Mouse (Mus musculus) mouse trophoblast stem cell (cell line): ENCODE results near the gene Hoxc13.

Experiments
- in situ Hi-C, 2 experiments: fragments of 300-500 bp; cut with MseI, MboI; formaldehyde crosslinking; loops; 2 replicates in 1 of 2; 3 replicates in 1 of 2; pipeline ENCODE4 v1.15.1; 2025

The Hoxc13 gene

DNA sequence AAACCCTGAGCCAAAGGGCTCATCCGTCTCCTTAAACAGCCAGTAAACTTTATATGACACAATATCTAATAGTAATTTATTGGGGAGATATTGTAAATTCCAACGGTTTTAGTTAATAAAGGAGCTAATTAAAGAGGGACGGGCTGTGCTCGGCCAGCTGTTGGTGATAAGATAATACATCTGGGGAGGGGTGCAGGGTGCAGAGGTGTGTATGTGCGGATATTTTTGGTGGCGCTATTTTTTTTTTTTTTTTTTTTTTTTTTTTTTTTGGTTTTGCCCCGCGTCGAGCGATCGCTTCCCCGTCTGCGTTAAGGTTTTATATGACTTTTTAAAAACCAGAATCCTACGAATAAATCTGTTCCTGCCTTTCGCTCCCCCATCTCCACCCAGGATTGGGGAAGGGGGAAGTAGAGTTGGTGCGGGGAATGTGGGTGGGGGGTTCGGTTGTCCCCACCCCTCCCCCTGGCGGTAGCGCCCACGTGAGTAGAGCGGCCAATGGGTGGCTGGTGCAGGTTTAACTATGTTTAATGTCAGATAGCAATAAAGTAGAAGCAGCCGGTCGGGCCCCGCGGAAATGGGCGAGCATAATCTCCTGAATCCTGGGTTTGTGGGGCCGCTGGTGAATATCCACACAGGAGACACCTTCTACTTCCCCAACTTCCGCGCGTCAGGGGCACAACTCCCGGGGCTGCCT, 15.5 kb downstream of the Hoxc13 start, which contains the start of gene Hoxc12:
Gene Hoxc12, plus strand, starts transcription at position 479 of the 694 bp plus-strand sequence.
- in situ Hi-C loops, result loop anchor here in 1 of 2 experiments (25.0 kb wide), 1 partner anchor 174 kb away; no protein-coding TSS in a partner anchor

DNA sequence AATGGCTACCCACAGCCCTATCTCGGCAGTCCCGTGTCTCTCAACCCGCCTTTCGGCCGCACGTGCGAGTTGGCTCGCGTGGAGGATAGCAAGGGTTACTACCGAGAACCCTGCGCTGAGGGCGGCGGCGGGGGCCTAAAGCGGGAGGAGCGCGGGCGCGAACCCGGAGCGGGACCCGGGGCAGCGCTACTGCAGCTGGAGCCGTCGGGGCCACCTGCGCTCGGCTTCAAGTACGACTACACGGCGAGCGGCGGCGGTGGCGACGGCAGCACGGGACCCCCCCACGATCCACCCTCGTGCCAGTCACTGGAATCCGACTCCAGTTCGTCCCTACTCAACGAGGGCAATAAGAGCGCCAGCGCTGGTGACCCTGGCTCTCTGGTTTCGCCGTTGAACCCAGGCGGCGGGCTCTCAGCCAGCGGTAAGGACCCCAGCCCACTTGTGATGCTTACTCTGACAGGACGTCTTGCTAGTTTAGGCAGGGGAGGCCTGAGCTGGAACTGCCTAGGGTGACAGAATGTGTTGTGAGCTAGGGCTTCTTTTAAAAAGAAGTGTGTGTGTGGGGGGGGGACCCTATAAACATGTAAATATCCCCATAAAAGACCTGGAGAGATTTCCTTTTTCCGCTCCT, 16.2 kb downstream of the Hoxc13 start:
- in situ Hi-C loops, result loop anchor here in 1 of 2 experiments (25.0 kb wide), 1 partner anchor 175 kb away; no protein-coding TSS in a partner anchor

DNA sequence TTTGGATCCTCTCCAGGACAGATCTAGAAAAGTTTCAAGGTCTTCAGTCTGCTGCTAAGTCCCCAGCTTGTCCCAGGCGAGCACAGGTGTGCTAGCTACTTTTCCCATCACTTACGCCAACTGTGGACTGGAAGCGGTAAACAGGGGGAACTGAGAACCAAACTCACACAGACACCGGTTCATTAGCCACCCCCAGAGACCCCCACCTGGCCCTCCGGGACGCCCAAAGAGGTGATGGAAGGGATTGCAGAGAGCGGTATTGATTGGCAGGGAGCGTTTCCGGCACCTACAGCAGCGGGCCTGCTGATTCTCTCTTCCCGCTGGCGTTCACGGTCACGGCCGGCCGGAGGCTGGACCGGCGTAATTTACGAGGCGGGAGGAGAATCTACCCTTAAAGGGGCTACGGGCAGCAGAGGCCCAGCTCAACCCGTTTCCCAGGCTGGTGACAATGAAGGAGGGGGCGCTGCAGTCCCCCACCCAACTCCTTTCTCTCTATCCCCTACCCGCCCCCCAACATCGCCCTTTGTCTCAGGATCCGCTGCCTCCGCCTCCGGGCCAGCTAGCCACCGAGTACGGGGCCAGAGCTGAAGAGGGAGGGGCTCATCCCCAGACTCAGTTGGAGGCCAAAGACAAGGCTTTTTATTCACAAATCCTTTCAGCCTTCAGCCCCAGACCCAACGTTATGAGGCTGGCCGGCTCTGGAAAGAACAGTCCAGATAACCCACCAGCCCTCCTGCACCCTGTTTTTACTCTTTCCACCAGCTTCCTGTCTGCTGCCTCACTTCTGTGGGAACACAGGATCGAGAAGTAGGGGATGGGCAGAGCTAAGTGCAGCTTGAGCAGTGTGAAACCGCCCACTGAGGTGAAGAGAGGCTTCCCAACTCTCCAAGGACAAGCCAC, 18.6 kb downstream of the Hoxc13 start:
- in situ Hi-C loops, result loop anchor here (10.0 to 25.0 kb wide), 2 partner anchors 155 to 177 kb away; no protein-coding TSS in a partner anchor

DNA sequence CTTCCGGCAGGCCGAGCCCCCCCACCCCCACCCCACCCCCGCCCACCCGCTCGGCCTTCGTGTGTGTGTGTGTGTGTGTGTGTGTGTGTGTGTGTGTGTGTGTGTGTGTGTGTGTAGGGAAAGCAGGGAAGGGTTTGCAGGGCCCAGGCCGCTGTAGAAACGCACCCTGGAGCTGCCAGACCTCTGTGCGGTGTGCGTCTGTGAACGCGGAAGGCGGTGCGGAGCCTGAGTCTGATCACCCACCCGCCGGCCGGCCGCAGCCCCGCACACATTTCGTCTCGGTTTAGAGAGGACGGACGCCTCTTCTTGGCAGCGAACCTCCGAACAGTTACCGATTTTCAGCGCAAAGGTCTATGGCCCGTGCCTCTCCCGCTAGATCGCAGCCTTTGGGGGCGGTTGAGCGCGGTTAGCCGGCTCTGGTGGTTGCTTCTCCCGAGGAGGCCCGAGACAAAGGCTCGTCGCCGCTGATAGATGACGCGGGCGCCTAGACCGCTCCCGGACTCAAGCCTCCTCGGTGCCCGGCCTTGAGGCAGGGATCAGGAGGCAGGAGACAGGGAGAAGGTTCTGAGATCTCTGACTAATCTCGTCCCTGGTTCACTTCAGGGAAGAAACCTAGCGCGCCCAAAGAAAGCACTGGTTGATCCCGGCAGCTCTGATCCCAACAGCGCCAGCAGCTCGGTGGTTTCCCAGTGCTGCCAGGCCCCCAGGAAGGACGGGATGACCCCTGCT, 22.0 kb downstream of the Hoxc13 start:
- in situ Hi-C loops, result loop anchor here (10.0 to 25.0 kb wide), 2 partner anchors 158 to 181 kb away; no protein-coding TSS in a partner anchor

DNA sequence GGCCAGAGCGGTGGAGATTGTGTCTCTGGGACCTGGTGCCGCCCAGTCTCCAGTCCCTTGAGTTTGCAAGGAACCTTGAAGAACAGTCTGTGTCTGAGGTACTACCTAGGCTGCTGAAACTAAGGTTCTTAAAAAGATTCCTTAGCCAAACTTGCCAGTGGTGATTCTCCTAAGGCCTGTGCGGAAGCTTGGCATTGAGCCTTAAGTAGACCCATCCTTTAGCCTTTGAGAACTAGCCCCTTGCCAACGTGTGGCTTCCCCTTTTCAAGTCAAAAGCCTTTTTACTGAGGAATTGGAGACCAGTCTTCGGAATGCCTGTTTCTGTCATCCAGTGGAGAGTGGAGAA, 22.5 kb downstream of the Hoxc13 start:
- in situ Hi-C loops, result loop anchor here (10.0 to 25.0 kb wide), 2 partner anchors 159 to 181 kb away; no protein-coding TSS in a partner anchor

DNA sequence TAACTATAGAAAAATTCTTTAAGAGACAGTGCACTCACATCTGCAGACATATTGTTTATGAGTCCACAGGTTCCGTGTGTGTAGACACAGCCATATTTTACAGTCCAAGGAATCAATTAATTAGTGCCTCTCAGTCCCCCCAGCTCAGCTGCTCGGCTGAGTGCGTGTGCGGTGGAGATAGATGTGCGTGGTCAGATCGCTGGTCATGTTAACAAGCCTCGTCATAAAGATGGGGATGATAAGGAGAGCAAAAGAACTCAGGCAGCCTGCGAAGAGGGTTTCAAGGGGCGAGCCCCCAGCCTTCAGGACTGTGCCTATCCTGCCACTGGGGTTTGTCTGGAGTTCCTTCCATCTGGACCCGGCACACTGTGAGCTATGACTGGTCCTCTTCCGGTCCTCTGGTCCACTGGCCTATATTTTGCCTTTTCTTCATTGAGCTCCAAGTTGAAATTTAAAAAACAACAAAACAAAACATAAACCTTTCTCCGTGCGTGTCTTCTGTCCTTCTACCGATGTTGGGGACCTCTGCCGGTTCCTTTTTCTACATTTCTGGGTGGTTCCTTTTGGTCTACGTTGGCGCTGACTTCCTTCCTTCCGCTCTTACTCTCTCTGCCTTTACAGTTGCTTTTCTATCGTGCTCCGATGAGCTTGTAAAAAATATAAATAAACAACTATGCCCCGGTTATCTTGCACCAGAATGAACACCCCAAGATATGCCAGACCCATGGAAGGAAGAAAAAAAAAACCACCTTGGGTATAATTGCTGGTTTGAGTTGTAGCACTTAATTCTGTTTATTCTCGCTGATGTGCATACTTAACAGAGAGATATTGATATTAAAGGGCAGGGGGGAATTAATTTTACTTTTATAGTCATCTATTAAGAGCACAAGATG, 24.5 kb downstream of the Hoxc13 start:
- in situ Hi-C loops, result loop anchor here (10.0 to 25.0 kb wide), 2 partner anchors 161 to 183 kb away; no protein-coding TSS in a partner anchor

DNA sequence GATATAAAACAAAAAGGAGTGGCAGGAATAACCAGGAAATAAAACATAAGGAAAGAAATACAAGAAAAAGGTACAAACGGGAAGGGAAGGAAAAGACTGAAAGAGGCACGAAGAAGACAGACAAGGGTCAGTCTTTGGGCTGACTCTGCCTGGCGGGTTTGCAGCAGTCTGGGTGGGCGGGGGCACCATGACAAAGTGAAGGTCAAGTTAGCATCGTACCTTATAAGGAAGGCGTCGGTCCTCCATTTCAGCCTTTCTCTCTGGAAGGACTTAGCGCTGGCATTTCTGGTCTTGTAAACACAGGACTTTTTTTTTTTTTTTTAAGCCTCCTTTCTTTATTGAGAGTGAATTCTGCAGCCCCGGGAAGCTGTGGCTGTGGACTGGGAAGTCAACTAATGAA, 26.4 kb downstream of the Hoxc13 start:
- in situ Hi-C loops, result loop anchor here (10.0 to 25.0 kb wide), 2 partner anchors 162 to 185 kb away; no protein-coding TSS in a partner anchor

DNA sequence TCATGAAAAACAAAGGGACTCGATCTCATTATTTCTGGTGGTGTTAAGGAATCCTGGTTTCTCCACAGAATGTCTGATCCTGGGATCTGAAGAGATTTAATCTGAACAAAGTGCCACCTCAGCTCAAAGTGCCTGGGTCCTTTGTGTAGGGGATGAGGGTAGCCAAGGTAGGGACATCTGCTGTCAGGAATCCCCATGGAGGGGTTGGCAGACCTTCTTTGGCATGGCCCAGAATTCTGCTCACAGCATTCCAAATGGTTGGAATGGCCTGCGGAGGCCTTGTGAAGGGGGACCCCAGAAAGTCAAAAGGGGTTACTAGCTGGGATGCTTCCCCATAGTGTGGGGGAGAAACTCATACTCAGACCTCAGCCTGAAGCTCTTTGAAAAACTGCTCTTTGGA, 27.9 kb downstream of the Hoxc13 start:
- in situ Hi-C loops, result loop anchor here (10.0 to 25.0 kb wide), 2 partner anchors 164 to 187 kb away; no protein-coding TSS in a partner anchor

DNA sequence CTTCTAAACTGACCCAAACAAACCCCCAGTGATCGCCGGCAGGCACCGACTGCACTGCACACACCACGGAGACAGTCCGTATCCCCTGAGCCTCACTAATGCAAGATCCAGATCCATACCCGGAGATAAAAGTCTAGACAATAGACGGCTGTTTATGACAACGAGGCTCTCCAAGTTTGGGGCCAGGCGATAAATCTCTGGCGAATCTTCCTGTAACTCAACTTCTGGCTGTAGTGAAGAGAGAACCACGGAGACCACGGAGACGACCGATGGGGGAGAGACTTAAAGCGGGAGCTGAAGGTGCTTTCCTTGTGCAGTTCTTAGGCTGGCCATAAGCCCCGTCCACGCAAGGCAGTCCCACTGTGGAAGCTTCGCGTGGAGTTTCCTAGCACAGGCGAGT, 28.8 kb downstream of the Hoxc13 start:
- in situ Hi-C loops, result loop anchor here (10.0 to 25.0 kb wide), 2 partner anchors 165 to 187 kb away; no protein-coding TSS in a partner anchor

DNA sequence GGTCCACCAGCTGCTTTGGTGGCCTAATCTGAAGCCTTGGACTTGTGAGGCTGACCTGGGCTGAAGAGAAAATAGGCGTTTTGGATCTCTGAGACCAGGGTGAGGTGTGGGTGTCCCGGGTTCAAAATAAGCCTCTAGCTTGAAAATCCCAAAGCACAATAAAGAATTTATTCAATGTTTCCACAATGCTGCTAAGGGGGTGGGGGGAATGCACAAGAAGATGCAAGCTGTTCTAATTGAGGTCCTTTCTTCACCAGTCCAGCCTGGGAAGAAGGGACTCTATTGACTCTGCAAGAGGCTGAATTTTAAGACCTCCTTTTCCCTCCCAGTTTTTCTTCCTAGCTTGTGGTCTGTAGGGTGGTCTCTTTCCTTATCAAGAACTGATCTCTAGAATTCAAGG, 30.0 kb downstream of the Hoxc13 start:
- in situ Hi-C loops, result no loop called here

DNA sequence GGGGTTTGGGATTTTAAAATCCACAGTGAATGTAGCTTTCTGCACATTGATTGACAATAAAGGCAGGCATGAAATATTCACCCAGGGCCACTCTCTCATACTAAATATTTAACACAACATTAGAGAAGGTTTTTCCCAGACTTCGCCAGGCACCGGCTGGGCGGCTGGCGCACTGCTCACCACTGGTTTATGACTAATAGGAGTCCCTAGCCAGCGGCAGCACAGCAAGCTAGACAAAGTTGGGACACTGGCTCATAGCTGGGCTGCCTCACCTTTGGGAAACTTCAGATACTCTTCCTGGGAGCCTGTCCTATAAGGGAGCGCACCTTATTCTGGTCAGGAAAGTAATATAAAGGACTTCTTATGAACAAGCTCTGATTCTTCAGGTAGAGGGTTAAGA, 32.7 kb downstream of the Hoxc13 start:
- in situ Hi-C loops, result no loop called here

DNA sequence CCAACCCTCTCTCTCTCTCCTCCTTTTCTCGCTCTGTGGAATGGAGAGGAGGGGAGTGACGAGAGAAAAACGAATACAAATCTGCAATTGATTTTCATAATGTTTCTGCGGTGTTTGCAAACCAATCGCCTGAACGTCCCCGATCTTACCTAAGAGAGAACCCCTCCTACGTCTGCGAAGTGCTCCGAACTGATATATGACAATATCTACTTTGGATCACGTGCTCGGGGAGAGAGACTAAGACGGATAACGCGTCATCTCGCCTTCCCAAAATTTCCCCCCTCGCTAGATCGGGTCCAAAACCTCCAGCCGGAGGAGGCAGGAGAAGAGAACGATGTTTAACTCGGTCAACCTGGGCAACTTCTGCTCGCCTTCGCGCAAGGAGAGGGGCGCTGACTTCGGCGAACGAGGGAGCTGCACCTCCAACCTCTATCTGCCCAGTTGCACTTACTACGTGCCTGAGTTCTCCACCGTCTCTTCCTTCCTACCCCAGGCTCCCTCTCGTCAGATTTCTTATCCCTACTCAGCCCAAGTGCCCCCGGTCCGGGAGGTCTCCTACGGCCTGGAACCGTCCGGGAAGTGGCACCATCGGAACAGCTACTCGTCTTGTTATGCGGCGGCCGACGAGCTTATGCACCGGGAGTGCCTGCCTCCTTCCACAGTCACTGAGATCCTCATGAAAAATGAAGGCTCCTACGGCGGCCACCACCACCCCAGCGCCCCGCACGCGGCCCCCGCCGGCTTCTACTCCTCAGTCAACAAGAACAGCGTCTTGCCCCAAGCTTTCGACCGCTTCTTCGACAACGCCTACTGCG, 33.5 kb downstream of the Hoxc13 start, which contains the start of gene Hoxc11:
Gene Hoxc11, plus strand, starts transcription at position 236 of the 815 bp plus-strand sequence.
- in situ Hi-C loops, result no loop called here

DNA sequence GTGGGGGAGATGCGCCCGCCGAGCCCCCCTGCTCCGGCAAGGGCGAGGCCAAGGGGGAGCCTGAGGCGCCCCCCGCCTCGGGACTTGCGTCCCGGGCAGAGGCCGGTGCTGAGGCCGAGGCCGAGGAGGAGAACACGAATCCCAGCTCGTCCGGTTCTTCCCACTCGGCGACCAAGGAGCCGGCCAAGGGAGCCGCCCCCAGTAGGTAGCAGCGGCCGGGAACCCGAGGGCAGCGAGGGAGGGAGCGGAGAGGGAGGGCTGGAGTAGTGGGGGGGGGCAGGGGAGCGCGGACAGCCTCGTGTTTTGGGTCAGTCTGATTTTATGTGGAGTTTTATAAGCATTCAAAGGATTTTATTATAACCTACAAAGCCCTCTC, 34.1 kb downstream of the Hoxc13 start:
- in situ Hi-C loops, result no loop called here

DNA sequence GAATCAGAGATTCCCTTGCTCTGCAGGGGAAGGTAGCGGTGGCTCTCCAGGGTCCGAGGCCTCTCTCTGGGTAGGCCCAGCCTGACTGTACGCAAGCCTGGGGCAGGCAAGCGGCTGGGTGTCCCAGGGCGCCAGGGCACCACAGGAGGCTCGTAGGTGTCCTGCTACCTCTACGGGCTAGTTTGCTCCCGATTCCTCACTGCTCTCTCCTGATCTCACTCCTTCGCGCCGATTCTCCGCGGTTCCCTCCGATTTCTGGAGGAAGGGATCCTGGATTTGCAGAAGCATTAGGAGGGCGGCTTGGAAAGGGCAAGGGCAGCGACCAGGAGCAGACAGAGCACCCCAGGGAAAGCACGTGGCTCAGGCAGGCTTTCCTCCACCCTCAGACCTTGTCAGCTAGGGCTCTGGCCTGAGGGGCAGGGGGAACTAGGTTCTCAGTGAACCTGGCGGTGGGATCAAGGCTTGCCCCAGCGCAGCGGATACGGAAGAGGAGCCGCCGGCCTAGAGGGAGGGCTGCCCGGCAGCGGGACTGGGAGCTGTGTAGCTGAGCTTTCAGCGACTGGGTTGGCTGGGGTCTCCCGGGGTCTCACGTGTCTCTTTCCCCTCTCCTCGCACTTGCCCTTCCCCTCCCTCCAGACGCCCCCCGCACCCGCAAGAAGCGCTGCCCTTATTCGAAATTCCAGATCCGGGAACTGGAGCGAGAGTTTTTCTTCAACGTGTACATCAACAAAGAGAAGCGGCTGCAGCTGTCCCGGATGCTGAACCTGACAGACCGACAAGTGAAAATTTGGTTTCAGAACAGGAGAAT, 35.1 kb downstream of the Hoxc13 start:
- in situ Hi-C loops, result no loop called here

DNA sequence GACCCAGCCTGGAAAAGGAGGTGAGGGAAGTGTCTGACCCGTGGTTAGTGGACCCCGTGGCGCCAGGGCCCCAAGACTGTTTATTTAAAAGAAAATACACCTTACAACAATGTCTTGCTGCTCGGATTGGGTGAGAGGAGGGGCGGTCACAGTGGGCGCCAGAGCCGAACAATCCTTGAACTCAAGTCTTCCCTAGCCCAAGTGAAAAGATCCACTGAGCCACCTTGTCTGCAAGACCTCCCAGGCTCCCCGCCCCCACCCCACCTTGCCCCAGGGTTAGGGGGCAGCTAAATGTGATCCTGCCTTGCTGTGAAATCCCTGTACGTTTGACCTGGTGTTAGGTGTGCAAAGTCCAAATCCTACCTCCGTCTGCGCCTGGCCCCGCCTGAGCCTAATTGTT, 36.0 kb downstream of the Hoxc13 start:
- in situ Hi-C loops, result no loop called here

DNA sequence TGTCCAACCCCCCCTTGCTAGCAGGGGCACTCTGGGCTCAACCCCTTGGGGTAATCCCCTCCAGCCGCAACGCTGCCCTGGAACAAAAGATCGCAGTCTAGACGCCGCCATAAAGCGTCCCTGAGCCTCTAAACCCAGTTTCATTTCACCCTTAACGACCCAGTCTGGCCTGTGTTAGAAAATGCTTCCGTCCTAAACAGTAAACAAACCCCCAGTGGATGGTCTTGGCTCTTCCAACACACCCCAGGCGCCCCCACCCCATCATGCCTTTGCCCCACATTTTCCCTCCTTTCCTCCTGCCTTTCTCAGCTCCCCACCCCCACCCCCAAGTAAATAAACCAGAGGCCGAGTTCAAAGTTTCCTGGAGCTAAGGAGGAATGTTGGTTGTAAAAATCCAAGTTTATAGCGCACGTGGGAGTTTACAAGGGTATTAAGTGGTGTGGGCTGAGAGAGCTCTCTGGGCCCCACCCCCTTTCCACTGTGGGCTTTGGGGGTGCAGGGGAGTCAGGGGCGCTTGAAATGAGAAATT, 38.8 kb downstream of the Hoxc13 start:
- in situ Hi-C loops, result no loop called here

DNA sequence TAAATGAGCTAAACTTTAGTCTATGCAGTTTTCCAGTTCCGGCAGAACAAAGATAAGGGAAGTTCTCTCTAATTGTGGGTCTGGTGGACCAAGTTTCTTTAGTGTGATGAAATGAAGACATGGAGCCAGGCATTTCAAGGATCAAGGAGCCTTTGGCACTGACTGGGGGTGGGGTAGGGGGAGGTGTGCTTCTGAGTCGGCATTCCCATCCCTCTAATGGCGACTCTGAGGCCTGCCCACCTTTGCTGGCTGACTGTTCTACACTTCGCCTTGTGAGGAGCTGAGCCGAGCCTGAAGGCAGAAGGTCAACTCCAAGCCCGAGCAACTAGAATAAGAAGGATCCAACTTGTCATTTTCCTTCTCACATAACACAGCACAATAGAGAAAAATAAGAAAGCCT, 40.8 kb downstream of the Hoxc13 start:
- in situ Hi-C loops, result no loop called here

DNA sequence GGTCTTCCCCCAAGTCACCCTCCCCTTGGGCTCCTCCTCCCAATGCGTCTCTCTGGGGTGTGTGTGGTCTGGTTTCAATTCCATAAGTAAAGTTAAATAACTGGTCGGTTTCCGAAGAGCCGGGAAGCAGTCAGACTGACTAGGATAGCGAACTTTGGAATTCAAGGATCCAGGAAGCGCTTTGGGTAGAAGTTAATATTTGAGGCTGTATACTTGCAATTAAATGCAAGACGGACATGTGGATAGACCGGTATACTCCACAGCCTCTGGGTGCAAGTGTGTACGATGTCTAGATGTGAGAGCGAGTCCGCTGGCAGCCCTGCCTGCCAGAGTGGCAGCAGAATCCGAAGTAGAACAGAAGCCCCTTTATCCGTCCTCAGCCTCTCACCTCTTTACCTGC, 41.6 kb downstream of the Hoxc13 start:
- in situ Hi-C loops, result no loop called here
